Mouse (Mus musculus): ENCODE measurements around the gene Zdhhc17.
A peak's percentile ranks its signal among the peaks of the same experiment; 100 is the strongest.

Zdhhc17 gene

GRCm38 (mm10) chr10:110952937-110953451 is 56.9 kb downstream of the Zdhhc17 start:
- peak; percentile 51 to 68 for DNase-seq

GRCm38 (mm10) chr10:110952271-110952670 is 57.7 kb downstream of the Zdhhc17 start:
- DNase-seq: no peak

DNA sequence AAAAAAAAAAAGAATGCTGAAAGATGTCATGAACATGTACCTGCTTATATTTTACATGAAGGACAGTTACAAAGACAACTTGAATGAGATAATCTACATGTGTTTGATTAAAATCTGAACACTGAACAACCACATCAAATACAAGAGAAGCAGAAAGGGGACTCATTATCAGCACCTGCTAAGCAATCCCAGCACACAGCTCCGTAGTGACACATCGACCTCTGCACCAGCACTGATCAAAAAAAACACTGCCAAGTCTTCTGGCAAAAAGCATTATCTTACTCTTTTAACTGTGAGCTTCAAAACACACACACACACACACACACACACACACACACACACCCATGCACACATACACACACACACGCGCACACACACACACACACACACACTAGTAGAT is 58.2 kb downstream of the Zdhhc17 start:
- DNase-seq: no peak

- no peak for DNase-seq
Measured at GRCm38 (mm10) chr10:110951112-110951511, 58.8 kb downstream of the Zdhhc17 start.

GRCm38 (mm10) chr10:110947574-110947973 is 62.4 kb downstream of the Zdhhc17 start:
- no peak for DNase-seq

DNA sequence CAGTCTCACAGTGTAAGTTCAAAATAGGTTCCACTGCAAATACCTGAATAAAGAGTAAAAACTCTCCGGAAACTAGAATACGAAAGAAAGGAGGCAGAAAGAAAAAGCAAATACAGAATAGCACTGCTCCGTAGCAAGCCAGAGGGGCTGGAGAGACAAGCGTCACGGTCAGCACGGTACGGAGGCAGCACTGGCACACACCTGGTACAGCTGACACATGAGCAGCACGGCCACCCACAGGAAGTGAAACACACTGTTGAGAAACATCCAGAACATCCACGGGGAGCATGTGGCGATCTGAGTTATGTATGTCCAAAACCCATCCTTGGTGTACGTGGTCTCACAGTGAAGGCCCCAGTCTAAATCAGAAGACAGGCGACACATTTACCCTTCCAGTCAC is 64.0 kb downstream of the Zdhhc17 start:
- DNase-seq: no peak

GRCm38 (mm10) chr10:110944175-110944574 is 65.8 kb downstream of the Zdhhc17 start:
- no peak for DNase-seq

DNA sequence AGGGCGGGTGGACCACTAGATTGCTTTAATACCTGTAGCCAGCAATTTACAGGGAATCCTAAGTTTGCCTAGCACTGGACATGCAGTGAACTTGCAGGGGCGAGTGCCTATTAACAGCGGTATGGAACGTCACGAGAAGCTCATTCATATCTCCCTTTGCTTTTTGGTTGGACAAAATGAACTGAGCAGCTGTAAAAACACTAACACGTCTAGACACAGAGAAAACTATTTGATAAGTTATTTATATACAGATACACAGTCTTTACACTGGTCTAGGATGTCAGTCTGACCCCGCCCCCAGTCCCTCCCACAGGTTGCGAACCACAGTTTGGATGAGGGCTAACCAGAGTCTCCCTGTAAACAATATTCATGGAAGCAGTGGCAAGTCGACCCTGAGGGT is 67.1 kb downstream of the Zdhhc17 start:
- DNase-seq: no peak

DNA sequence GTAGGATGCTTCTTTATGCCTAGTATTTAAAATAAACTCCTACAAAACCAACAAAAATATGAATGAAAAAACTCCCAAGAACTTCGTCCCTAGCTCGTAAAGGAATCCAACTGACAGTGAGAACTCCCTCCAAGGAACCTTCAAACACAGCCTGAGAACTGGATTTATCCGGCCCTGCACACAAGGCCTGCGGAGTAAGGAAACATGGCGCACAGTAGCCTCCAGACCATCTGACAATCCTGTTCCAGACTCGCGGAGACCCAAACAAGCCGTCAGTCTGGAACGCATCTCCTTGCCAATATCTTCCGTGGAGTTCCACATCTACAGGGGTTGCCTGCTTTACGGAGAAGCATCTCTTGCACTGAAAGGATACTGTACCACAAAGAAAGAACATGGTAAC is 68.0 kb downstream of the Zdhhc17 start:
- no peak for DNase-seq

GRCm38 (mm10) chr10:110940740-110941398 is 69.1 kb downstream of the Zdhhc17 start:
- DNase-seq: peak in 1 of 2 experiments; percentile 34

- peak; percentile 70 to 72 for DNase-seq
Measured at GRCm38 (mm10) chr10:110939717-110940116, 70.2 kb downstream of the Zdhhc17 start.

DNA sequence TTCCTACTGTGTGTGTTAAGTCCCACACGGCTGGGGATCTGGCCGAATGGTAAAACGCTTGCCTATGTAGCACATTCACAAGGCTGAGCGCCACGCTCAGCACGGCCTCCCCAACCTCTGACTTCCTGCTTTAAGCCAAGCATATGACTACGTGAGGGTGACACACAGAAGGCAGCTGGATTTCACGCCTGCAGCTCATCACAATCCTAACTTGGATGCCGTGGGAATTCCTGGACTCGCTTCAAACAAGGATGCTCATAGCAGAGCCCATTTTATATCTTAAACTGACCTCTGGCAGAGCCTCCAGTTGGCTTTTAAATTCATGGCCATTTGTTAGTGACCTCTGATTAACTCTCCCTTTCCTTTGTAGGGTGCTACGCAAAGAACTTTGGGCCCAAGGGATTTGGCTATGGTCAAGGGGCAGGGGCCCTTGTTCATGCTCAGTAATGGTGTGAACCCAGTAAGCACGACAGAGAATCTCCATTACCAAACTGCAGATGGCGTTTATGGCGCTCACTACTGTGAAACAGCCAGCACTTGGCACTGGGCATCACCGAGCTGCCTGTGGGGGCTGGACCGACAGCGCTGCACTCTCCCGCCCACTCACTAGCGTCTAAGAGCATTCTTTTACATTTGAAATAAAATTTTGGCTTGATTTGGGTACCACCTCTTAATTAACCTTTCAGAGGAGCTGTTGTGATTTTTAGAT is 70.9 kb downstream of the Zdhhc17 start:
- peak; percentile 86 to 90 for DNase-seq

GRCm38 (mm10) chr10:110938361-110938760 is 71.6 kb downstream of the Zdhhc17 start:
- peak; percentile 58 to 61 for DNase-seq

DNA sequence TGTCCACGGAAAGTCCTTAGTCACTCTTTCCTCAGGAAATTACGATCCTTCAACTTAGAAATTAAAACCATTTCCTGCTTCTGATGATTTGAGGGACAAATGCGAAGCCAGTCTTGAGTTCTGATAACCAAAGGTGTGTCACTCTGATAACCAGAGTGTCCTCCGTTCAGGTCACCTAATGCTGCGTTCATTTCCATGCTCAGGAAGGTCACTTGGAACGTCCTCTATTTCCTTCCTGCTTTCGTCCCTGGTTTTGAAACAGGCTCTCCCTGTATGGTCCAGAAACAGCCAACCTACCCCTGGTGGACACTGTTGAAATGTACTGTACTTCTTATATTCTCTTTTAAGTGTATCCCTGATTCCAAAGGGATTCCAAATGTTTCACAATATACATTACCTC is 74.3 kb downstream of the Zdhhc17 start:
- DNase-seq: no peak

- peak; percentile 62 to 63 for DNase-seq
Measured at GRCm38 (mm10) chr10:110935081-110935480, 74.9 kb downstream of the Zdhhc17 start.

DNA sequence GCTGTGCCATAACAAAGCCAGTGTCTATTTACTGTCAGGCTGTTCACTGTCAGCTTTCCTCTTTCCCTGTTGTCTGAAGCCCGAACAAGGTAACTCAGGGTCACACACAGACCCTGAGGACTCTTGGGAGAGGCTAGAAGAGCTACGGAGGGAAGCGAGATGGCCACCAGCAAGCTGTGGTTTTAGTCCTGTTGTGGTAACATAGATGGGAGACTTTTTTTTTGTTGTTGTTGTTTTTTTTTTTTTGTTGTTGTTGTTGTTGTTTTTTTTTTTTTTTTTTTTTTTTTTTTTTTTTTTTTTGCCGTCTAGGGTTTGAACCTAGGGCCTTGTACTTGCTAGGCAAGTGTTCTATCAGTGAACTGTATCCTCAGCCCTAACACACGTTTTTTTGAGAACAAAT is 76.4 kb downstream of the Zdhhc17 start:
- DNase-seq: no peak

- DNase-seq: no peak
Measured at GRCm38 (mm10) chr10:110931913-110932560, 77.9 kb downstream of the Zdhhc17 start.

DNA sequence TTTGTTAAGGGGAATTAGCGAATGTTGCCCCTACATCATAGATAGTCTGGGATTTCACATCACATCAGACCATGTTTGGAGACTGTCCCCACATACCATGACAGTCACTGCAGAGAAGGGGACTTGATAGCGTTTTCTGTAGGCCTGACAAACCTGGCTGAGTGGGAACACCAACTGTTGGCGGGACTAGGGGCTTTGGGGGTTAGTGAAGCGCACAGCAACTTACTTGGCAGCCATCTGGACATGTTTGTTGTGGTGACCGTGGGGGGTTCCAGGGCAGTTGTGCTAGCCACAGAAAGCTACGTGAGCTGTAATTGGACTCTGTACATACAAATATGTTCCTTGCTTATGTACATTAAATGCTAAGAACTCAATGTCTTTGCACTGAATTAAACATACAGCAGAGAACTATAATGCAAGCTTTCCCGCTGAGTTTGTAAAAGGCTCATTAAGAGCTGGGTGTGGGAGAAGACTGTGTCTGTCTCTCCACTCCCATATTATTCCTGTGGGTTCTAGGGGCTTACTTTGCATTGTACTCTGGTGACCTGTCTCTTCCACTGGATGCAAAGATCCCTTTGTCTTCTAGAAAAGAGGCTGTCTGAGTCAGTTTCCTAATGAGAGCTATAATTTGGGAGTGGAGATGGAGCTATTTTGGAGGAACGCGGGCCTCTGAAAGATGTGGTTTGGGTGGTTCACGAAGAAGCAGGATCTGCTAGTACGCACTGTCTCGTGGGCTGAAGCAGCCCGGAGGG is 78.6 kb downstream of the Zdhhc17 start:
- DNase-seq: peak; percentile 65 to 79

DNA sequence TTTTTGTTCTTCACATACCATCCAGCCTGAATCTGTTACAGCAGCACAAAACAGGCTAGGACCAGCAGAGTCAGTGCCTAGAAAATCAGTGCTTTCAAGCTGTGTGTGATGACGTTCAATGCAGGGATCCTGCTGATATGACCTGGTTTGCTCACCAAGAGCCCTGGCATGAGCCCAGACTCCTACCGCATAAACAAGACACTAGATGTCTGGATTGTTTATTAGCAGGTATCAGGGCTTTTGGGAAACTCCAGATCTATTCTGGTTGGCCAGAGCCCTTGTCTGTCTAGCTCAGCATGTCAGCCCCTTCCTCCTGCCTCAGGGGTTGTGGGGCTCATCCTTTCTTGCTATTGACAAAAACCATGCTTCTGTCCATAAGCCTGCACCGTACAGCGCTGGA is 80.2 kb downstream of the Zdhhc17 start:
- peak; percentile 36 to 42 for DNase-seq

DNA sequence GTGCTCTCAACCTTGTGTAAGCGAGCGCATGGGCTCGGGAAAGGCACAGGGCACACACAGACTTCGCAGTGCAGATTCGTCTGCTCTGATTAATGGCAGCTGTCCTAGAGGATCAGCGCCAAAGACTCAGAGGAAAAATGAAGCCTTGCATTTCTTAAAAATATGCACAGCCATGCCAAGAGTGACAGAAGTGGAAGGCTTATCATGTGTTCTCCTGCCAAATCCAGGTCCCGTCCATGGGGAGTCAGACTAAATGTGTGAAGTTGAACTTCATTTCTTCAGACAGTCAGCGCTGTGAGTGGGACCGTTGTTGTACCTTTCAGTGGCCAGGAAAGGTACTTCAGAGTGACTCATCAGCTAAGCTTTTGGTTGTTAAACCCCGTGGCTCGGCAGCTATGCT is 82.4 kb downstream of the Zdhhc17 start:
- peak; percentile 84 to 85 for DNase-seq

DNA sequence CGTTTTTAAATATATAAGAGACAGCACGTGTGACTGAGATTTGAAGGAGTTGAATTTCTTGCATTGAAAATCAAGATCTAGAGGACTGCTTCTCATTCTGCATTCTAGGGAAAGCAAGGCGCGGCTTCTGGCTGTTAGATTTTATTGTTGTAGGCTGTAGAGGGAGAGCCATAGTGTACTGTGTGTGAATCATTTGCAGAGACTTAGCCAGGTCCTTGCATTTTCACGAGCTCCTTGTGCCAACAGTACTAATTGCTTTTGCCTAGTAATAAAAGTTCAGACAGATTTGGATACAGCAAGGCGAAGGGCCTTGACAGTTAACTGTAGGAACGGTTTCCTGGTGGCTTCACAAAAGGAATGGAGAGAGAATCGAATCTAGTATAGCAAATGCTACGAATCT is 87.3 kb downstream of the Zdhhc17 start:
- DNase-seq: no peak

DNA sequence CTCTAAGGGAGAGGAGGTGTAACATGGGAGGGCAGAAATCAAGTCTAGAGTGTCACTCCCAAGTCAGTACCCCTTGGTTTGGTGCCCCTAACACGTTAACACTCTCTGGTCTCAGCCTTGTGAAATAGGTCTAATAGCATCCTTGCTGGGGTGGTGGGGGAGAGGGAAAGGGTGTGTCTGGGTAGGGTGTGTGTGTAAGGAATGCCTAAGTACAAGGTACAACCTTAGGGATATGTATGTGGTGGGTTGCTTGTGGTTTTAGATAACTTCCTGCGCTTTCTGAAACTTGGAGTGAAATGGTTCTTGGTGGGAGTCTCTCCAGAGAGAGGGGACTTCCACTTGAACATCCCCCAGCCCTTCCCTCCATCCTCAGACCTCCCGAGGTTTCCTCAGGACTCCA is 88.0 kb downstream of the Zdhhc17 start:
- no peak for DNase-seq

DNA sequence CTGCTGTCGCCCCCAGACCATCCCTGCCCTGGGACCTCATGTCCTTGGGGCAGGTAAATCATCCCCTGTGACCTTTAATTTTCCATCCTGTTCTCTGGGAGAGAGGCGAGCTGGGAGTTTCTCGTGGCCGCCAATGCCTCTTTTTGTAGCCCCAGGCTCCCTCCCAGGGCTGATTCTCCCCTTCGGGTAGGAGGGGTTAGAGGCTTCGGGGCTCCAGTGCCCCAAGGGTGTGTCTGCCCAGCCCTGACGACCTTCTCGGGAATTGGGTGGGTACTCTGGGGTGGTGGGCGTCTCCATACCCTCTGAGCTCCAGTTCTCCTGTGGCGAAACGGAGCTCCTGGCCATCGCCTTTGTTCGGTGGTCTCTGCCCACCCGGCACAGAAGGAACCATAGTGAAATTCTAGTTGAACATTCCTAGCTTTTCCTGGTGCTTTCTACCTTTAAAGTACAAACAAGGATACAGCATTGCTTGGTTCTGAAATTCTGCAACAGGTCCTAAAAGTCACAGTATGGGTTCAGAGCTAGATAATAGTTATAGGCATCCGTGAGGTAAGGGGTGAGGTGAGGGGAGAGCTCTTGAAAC is 89.5 kb downstream of the Zdhhc17 start:
- DNase-seq: peak in 1 of 2 experiments; percentile 25

All from cerebellum, postnatal 10 days (tissue).